Mouse (Mus musculus): Measurements from ENCODE around the gene Alyref.

- TF ChIP-seq MAX (IDR thresholded peaks at IDR 0.05) (no peak), CTCF (IDR thresholded peaks at IDR 0.05; ENCODE audit: control insufficient read depth, insufficient read depth, insufficient read length) (no peak)
These were observed 31.7 kb upstream of the Alyref start for GRCm38 (mm10) chr11:120629911-120630310.
